Mouse (Mus musculus) ES-E14 (cell line): ENCODE measurements at regions not wholly inside any gene's neighbourhood (a gene's known extent, or its start where the extent isn't known, plus 50 kb on each side); places are given as distances from the start of the nearest gene placed in this dataset.

Experiments used
- DNase-seq: peaks from one replicate; pipeline ENCODE4 v3.0.0-alpha.2; 2013; ENCODE audit warnings: low read depth, low spot score
- H3K27ac ChIP-seq: 2 replicates; pipeline ENCODE4 v1.5.1; 2012; ENCODE audit warnings: low read depth, mild to moderate bottlenecking, low read length, moderate library complexity, mixed read lengths; ENCODE audit not compliant: poor library complexity, insufficient read depth, severe bottlenecking
- H3K36me3 ChIP-seq: 2 replicates; pipeline ENCODE4 v1.6.1; 2012; ENCODE audit warnings: mild to moderate bottlenecking, low read length, moderate library complexity, mixed read lengths; ENCODE audit not compliant: control insufficient read depth, poor library complexity, insufficient read depth, severe bottlenecking
- H3K4me1 ChIP-seq, 2 experiments: fragments of 150-350 bp in 1 of 2; sonication (generic) in 1 of 2; 2 replicates each; pipeline ENCODE4 v1.6.1; 2012; ENCODE audit warnings: low read length in 2 of 2, mild to moderate bottlenecking in 1 of 2, mixed read lengths in 1 of 2; ENCODE audit not compliant: control insufficient read depth in 2 of 2, insufficient read depth in 2 of 2, poor library complexity in 1 of 2
- H3K4me3 ChIP-seq, 2 experiments: fragments of 150-350 bp in 1 of 2; sonication (generic) in 1 of 2; 2 replicates each; pipeline ENCODE4 v1.5.1; 2012; ENCODE audit warnings: low read length in 2 of 2, low read depth in 1 of 2, mild to moderate bottlenecking in 1 of 2, mixed read lengths in 1 of 2; ENCODE audit not compliant: insufficient read depth in 1 of 2, poor library complexity in 1 of 2, severe bottlenecking in 1 of 2
- H3K9ac ChIP-seq: 2 replicates; pipeline ENCODE4 v1.6.1; 2012; ENCODE audit warnings: low read depth, mild to moderate bottlenecking, low read length, mixed read lengths; ENCODE audit not compliant: poor library complexity, insufficient read depth, severe bottlenecking
- H3K9me3 ChIP-seq: fragments of 150-350 bp; sonication (generic); 2 replicates; pipeline ENCODE4 v1.6.1; 2012; ENCODE audit warnings: low read depth, mild to moderate bottlenecking, low read length; ENCODE audit not compliant: control insufficient read depth, insufficient read depth
- CHD2 ChIP-seq: IDR thresholded peaks from 2 replicates; pipeline ENCODE4 v1.6.1; 2014; ENCODE audit warnings: mild to moderate bottlenecking, low read depth, low read length, inconsistent platforms
- HCFC1 ChIP-seq: IDR thresholded peaks from 2 replicates; pipeline ENCODE4 v1.6.1; 2012; ENCODE audit warnings: low read length, inconsistent platforms, borderline replicate concordance; ENCODE audit not compliant: insufficient read depth
- MAFK ChIP-seq: IDR thresholded peaks from 2 replicates; pipeline ENCODE4 v1.6.1; 2014; ENCODE audit warnings: mild to moderate bottlenecking, low read depth, low read length, inconsistent platforms; ENCODE audit not compliant: insufficient read depth
- ZC3H11A ChIP-seq: IDR thresholded peaks from 2 replicates; pipeline ENCODE4 v1.6.1; 2012; ENCODE audit warnings: low read depth, mild to moderate bottlenecking, inconsistent platforms, low read length, borderline replicate concordance
- ZNF384 ChIP-seq: IDR thresholded peaks from 2 replicates; pipeline ENCODE4 v1.6.1; 2012; ENCODE audit warnings: low read depth, low read length, inconsistent platforms
- in situ Hi-C, 2 experiments: fragments of 600-800 bp; cut with MboI; formaldehyde crosslinking; loops; one replicate each; pipeline ENCODE4 v1.15.1; 2025; ENCODE audit warnings: low sequenced_read_pairs in 2 of 2, inconsistent platforms in 1 of 2; ENCODE audit not compliant: unreplicated experiment in 2 of 2

DNA sequence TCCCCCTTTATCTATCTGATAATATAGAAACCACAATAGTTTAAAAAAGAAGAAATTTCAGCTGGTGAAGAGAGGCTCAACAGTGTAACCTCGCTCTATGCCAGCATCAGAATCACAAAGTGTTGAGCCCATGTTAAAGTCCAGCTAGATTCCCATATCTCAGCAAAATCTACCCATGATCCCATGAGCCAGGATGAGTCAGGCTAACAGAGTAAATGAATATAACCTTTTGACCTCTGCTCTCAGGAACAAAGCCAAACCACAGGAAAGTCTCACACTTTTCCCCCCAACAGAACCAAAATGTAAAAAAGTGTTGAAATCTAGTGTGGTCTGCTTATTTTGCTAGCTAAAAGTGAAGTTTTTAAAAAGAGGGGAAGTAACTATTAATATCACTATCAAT, 110.1 kb upstream of the Ddit4l start:
- no peak overlapping the region for H3K4me3 ChIP-seq
- in situ Hi-C loops = no loop called here
- no peaks in the 10 kb centered on the region for H3K36me3 ChIP-seq
- H3K4me1 ChIP-seq = no peaks in the 10 kb centered on the region
- no peak for TF ChIP-seq CHD2
- TF ChIP-seq ZNF384 = no peak
- no peak for TF ChIP-seq ZC3H11A
- TF ChIP-seq HCFC1 = no peak
- TF ChIP-seq MAFK = no peak
- no peak overlapping the region for H3K27ac ChIP-seq
- no peaks in the 10 kb centered on the region for H3K9me3 ChIP-seq
- H3K9ac ChIP-seq = no peak overlapping the region
- no peak for DNase-seq

DNA sequence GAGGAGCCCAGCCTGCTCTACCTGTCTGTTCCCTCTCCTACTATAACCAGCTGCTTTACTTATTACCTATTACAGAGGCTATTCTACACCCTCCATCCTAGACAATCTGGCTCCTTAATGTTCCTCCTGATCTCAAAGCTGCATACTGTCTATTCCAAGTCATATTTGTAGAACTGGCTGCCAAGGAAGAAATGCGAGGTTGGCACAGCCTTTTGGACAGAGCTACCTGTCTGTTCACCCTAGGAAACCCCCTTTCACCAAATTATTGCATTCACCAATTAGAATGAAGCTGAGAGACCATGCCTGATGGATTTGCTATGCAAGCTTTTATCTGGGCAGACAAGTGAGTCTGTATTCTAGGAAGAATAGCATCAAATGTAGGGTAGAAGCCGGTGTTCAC, 109.0 kb upstream of the Ddit4l start:
- TF ChIP-seq ZC3H11A (no peak), MAFK (no peak), ZNF384 (no peak), HCFC1 (no peak), CHD2 (no peak)
- Histone ChIP-seq H3K4me1 (no peaks in the 10 kb centered on the region), H3K36me3 (no peaks in the 10 kb centered on the region), H3K27ac (no peak overlapping the region), H3K4me3 (no peak overlapping the region), H3K9ac (no peak overlapping the region), H3K9me3 (no peaks in the 10 kb centered on the region)
- in situ Hi-C loops = no loop called here
- DNase-seq = no peak

DNA sequence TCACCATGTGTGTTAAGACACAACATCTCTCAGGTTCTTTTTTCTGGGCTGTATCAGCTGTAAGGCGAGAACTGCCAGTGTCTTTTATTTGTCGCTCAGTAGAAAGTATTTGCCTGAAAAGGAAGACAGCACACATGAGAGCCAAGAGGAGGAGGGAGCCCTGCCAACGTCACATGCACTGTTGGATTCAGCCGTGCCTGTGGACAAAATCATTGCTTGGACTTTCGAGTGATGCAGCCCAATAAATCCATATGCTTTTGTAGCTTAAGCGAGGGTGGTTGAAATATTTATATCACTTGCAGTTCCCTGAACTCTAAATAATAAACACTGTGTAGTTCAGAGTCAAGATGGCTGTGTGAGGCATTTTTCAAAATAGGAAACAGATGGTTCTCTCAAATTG, 108.4 kb upstream of the Ddit4l start:
- in situ Hi-C loops = no loop called here
- DNase-seq = no peak
- no peaks in the 10 kb centered on the region for H3K9me3 ChIP-seq
- H3K4me1 ChIP-seq = no peaks in the 10 kb centered on the region
- H3K9ac ChIP-seq = no peak overlapping the region
- no peaks in the 10 kb centered on the region for H3K36me3 ChIP-seq
- H3K4me3 ChIP-seq = no peak overlapping the region
- no peak overlapping the region for H3K27ac ChIP-seq
- TF ChIP-seq CHD2 (no peak), ZC3H11A (no peak), HCFC1 (no peak), MAFK (no peak), ZNF384 (no peak)

DNA sequence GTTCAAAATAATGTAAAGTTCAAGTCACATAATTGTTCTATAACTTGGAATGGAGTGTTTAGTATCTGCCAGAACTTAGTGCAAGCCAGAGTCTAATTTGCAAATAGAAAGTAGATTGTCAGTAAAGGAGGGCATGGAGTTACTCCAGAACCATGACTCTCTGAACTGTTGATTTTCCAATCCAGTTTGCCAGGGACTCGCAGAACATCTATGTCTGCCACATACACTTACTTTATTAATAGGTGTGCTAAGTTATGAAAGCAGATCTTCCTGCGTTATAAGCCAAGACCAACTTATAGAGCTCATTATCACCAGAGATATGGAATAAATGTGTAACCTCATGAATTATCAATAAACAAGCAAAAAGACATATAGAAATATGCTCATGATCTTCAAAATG, 107.2 kb upstream of the Ddit4l start:
- no peak for DNase-seq
- Histone ChIP-seq H3K4me3 (no peak overlapping the region), H3K36me3 (no peaks in the 10 kb centered on the region), H3K9me3 (no peaks in the 10 kb centered on the region), H3K9ac (no peak overlapping the region), H3K4me1 (no peaks in the 10 kb centered on the region), H3K27ac (no peak overlapping the region)
- in situ Hi-C loops = no loop called here
- no peak for TF ChIP-seq CHD2
- no peak for TF ChIP-seq MAFK
- no peak for TF ChIP-seq ZNF384
- TF ChIP-seq HCFC1 = no peak
- TF ChIP-seq ZC3H11A = no peak

DNA sequence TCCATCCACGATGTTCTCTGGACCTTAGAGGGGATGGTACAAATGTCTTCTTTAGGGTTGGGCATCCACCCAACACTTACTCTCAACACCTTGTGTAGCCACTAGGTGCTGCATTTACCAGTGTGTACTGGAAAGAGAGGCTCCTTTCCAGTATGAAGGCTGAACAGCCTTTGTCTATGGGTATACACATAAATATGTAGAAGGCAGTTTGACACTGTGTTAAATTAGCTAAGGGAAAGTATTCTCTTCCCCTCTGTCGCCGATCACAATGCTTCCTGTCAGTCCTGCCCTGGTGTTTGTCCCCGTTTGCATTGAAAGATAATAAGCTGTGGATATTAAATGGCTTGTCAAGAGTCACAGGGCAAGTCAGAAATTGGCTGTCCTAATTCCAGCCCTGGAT, 104.0 kb upstream of the Ddit4l start:
- no peak overlapping the region for H3K27ac ChIP-seq
- H3K9me3 ChIP-seq = no peaks in the 10 kb centered on the region
- in situ Hi-C loops = no loop called here
- H3K4me1 ChIP-seq = no peaks in the 10 kb centered on the region
- H3K9ac ChIP-seq = no peak overlapping the region
- H3K36me3 ChIP-seq = no peaks in the 10 kb centered on the region
- TF ChIP-seq ZNF384 (no peak), MAFK (no peak), ZC3H11A (no peak), HCFC1 (no peak), CHD2 (no peak)
- no peak overlapping the region for H3K4me3 ChIP-seq
- DNase-seq = no peak
